Mouse (Mus musculus): ENCODE measurements around the gene Gm17359.

Gene Gm17359

DNA sequence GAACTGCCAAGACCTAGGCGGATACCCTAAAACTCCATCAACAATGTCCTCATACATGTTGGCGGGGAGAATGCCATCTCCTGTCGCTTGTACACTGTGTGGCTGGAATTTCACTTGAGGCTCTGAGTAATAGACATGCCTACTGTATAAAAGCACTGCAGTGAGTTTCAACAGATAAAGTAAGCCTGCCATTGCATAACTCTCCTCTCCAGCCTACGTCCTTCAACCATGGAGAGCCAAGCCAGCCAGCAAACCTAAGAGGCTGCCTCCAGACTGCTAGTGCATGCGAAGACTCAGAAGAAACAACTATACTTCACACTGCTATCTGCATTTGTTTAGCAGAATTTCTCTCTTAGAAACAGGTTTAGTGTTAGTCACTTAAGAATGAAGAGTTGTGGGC is 135.9 kb downstream of the Gm17359 start:
- no peak for DNase-seq (ENCODE audit: extremely low spot score, low spot score)

DNA sequence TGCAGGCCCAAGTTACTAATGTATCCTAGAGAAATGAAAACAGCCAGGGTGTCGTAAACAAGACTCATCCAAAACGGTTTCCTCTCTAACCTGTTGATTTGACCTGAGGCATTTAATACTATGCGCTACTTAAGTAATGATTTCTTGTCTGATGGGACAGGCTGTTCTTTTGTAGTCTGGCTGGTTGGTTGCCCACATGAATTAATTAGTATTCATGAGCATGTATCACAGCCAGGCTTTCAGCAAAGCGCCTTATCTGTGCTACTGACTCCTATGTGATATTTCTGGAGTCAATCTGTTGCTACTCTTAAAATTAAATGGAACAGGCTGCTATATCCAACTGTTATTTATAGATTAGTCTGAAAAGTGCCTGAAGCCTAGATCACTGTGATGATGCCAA is 138.4 kb downstream of the Gm17359 start:
- no peak for DNase-seq (ENCODE audit: extremely low spot score, low spot score)

DNA sequence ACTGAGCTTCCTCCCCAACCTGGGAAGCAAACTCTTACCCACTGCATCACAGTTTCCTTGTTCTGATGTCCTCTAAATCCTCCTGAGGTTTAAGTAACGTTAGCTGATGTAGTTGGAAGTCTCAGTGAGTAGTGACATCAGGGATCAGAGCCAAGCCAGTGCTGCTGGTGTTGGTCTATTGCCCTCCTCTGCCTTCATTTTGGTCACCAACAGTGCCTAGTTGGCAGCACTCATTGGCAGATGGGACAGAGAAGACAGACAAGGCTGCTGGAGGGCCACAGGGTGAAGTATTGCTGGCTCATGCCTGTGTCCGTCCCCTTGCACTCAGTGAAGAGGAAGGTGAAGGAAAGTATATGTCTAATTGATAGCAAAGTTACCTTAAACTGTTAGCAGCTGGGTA is 139.5 kb downstream of the Gm17359 start:
- DNase-seq (ENCODE audit: extremely low spot score, low spot score): no peak

DNA sequence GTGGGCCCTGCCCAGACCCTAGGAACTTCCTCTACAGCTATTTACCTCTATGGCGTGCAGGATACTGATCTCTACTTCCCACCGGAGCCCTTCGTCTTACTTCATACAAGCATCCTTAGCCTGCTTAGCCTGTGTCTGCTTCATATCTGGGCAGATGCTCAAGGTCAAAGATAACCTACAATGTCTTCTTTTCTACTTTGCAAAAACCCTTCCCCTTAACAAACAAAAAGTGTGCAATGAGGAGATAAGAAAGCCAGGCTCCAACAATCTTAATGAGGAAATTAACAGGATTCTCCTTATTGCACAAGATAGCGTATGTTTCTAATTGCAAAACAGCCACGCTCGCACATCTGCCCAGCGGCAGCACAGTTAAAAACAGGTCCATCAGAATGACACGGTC is 141.9 kb downstream of the Gm17359 start:
- no peak for DNase-seq (ENCODE audit: extremely low spot score, low spot score)

DNA sequence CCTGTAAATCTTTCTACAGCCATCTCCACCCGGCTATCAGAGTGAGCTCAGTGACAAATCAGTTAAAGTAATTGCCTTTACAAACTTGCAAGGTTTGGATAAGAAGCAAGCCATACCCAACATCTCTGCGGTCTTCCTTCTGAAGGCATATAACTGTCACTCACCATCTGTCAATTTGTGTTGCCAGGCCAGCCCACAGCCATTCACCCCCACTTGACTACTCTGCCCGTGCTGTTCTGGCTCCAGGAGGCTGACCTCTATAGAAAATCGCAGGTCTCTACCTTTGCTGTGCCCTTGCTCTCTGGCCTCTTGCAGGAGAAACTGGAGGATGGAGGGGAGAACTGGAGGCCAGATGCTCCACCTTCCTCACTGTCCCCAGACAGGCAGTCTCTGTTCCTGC is 142.4 kb downstream of the Gm17359 start:
- DNase-seq (ENCODE audit: extremely low spot score, low spot score): no peak

DNA sequence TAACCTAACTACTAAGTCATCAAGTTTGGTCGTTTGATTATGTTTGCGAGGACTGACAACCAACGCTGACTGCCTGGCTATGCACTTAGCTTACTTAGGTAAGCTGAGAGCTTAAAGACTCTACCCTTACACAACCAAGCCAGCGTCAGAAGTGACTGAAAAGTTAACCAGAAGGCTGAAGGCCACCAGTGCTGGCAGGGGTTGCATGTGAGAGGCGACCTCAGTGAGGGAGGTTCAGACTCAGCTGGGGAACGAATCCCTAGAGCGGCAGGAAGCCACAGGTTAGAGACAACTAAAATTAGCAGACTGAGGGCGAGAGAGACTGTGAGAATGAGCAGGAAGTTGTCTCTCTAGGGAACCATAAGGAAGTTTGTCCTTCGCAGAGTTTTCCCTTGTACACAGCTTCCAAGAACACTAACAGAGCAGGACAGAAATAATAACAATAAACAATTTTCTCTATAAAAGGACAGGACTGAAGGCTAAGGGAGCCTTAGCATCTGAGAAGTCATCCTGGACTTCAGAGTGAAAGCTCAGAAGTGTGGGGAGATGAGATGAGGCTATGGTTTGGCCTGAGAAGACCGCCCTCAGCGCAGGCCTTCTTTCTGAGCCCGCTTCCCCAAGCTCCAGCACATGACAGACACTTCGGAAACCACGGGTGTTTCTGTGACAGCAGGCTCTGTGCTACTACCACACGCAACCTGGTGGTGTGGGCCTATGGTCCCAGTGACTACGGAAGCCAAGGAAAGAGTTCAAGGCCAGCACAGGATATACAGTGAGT is 148.0 kb downstream of the Gm17359 start:
- DNase-seq (ENCODE audit: extremely low spot score, low spot score): no peak

DNA sequence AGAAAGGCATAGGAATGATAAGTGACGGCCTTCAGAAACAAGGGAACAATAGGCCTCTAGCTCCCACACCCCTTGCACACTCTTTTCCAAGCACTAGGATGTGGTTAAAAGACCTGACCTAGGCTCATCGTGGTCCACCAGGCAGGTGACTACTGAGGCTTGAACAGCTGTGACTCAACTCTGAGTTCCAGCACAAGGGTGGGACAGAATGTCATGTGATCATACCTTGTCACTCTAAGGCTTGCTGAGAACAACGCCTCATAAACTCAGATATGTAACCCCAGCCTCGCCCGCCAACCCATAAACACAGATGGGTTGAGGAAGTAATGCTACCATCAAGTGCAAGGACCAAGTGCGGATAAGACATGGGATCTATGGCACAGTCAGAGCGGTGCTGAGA is 151.6 kb downstream of the Gm17359 start:
- DNase-seq (ENCODE audit: extremely low spot score, low spot score): no peak

DNA sequence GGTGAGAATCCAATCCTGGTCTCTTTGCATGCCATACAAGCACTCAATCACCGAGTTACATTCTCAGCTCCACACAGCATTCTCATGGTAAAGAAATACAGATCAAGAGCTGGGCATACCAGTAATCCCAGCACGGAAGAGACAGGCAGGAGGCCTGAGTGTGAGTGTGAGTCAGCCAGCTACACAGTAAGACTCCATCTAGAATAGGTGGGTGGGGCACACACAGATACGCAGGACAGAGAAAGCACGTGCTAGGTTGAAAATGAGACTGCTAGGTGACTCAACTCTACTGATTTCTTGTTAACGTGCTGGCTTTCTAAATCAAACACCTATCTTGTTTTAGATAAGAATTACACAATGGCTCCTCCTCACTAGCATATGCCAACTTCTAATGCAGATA is 153.6 kb downstream of the Gm17359 start:
- DNase-seq (ENCODE audit: extremely low spot score, low spot score): no peak

DNA sequence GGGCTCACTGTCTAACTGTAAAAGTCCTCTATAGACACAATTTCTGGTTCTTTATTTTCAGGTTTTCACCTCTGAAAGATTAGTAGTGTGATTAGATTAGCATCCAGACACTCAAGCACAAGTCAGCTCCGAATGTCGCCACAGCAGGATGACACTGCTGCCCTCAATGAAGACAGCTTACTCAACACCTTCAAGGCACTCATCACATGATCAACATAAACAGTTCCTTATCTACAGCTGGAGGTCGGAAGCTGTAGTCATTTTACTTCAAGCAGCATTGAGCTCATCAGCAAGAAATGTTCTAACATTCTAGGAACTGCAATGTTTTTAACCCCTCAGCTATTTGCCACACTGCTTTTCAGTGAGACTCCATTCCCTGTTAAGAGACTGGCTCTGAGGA is 155.2 kb downstream of the Gm17359 start:
- DNase-seq (ENCODE audit: extremely low spot score, low spot score): no peak

DNA sequence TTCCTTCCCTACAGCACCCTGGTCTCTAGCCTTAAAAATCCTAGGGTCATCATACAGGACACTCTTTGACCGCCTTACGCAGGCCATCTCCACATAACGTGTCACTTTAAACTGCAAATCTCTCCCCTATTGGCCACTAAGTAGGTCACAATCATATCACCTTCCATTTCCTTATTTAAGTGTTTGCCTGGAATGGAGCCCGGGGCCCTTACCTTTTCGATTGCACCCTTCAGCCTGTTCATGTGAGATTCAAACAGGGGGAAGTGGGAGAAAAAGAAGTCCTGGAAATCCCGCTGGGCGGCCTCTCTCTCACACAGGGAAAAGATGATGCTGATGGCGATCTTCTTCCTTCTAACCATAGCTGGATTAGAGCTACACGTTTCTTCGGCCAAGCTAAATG is 156.6 kb downstream of the Gm17359 start:
- no peak for DNase-seq (ENCODE audit: extremely low spot score, low spot score)

DNA sequence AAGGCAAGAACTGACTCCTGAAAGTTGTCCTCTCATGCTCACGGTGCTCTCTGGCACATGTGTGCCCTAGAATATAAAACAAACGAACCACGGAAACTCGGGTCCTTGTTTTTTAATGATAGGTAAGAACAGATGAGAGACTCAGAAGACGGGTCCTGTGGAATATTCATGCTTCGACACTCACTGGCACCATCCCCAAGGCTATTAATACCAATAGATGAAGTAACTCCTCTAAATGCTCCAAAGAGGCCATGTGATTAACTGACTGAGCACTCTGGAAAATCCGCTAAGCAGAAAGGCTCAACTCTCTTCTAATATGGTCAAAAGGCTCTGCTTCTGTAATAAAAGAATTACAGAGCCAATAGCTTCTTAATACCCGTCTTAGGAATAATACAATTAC is 157.6 kb downstream of the Gm17359 start:
- no peak for DNase-seq (ENCODE audit: extremely low spot score, low spot score)

DNA sequence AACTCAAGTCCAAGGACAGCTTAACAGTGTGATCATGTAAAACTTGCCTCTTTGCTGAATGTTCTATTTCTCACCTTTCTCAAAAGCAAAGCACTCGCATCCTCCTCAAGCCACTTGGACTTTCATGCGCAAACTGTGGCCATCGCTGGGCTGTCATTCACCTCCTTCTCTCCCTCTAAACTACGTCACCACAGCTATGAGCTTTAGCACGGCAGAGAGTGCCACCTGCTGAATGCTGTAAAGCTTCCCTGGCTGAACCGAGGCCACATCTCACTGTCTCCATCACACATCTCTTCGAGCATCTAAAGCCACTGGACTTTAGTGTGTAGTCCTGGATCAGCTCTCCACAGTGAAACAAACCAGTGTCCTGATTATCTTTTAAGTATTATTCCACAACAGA is 158.7 kb downstream of the Gm17359 start:
- DNase-seq (ENCODE audit: extremely low spot score, low spot score): no peak

DNA sequence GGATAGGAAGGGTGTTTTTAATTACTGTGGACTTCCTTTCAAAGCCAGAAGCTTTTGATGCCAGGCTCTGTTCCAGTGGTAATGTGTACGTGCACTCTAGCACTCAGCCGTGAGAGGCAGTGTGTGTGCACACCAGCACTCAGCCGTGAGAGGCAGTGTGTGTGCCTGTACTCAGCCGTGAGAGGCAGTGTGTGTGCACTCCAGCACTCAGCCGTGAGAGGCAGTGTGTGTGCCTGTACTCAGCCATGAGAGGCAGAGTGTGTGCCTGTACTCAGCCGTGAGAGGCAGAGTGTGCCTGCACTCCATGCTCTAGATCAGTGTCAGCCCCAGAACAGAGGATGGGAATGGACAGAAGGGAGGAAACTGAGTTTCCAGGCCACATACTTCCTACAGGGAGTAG is 160.2 kb downstream of the Gm17359 start:
- no peak for DNase-seq (ENCODE audit: extremely low spot score, low spot score)

DNA sequence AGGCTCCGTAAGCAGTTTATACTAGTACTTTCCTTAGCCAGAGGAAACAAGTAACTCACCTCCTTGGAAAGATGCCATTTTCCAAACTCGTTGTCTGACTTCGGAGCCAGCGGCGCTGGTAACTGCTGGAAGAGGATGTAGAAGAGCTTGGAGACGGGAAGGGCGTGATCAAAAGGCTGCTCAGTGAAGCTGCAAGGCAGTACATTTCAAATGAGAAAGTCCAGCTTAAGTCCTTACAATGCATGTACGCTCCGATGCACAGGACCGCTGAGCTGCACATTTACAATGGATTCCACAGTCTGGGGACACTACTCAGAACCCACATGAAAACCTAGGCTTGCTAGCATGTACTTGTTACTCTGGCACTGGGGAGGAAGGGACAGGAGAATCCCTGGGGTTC is 163.8 kb downstream of the Gm17359 start:
- no peak for DNase-seq (ENCODE audit: extremely low spot score, low spot score)

DNA sequence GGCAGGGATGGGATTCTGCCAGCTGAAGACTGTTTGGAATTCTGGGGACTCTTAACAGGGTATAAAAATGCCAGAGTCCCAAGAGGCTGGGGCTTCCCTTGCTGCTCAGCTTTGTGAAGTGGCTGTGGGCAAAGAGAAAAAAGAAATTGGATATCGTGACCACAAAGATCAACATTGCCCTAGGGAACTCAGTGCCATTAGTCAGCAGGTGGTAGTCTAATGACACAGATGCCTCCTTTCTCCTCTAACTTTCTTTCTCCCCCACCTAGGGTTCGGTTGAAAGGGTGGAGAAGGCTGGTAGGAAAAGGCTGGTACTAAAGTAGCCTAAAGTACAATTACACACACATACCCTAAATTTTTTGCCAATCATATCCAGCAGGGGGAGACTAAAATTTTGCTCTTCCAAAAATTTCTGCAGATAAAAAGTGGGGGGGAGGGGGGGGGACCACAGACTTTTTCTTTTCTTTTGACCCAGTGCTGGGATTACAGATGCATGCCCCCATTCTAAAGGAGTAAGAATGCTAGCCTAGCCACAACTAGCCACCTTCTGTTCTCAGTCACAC is 164.8 kb downstream of the Gm17359 start:
- no peak for DNase-seq (ENCODE audit: extremely low spot score, low spot score)
